Mouse (Mus musculus): ENCODE results near the gene Cadm1. TPM values are rescaled to one million over a fixed set of nuclear protein-coding genes. Genes with fewer than 3 reads are reported as not detected.

Cadm1 gene
- total and polyA plus RNA-seq, 3 experiments, result 0.14 to 0.31 TPM; not detected in 1

DNA sequence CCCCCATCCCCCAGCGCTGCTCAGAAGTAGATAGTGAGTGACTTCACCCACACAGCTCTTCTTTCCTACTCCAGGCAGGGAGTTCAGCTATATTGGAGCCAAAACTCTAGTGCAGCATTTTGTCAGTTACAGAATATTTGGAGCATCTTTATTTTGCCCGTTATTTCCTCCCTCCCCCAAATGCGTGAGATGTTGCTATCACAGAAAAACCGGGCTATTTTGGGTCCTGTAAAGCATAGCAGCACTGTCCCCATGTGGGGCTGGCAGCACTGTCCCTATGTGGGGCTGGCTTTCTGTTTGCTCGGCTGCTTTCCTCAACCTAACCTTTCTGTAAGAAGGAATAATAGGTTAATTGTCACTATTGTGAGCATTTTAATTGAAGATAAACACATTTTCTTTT, 122.2 kb downstream of the Cadm1 start:
- H3K27ac ChIP-seq (ENCODE audit: control insufficient read depth, low read depth, low read length), result no peak overlapping the region
- no peaks in the 10 kb centered on the region for H3K27me3 ChIP-seq (ENCODE audit: control insufficient read depth in 1 of 2, insufficient read depth in 2 of 2, low read length in 2 of 2)
- TF ChIP-seq ZC3H11A (IDR thresholded peaks at IDR 0.05; ENCODE audit: low read depth, low read length) (no peak), POLR2AphosphoS2 (IDR thresholded peaks at IDR 0.05; ENCODE audit: low read length) (no peak), JUND (IDR thresholded peaks at IDR 0.05; ENCODE audit: low read depth, low read length) (no peak), ETS1 (IDR thresholded peaks at IDR 0.05; ENCODE audit: low read depth, low read length) (no peak), CHD2 (IDR thresholded peaks at IDR 0.05; ENCODE audit: low read length) (no peak), MYB (IDR thresholded peaks at IDR 0.05; ENCODE audit: low read depth, low read length) (no peak), MAX (IDR thresholded peaks at IDR 0.05; ENCODE audit: low read length) (no peak)
- H3K79me2 ChIP-seq (ENCODE audit: control insufficient read depth, insufficient read depth, low read length, poor library complexity), result no peaks in the 10 kb centered on the region
- no peak overlapping the region for H3K9ac ChIP-seq (ENCODE audit: control insufficient read depth, low read depth, low read length, poor library complexity, severe bottlenecking)
- no peak overlapping the region for H3K4me3 ChIP-seq (ENCODE audit: control insufficient read depth in 1 of 2, insufficient read depth in 1 of 2, low read depth in 2 of 2, low read length in 2 of 2)
- no peaks in the 10 kb centered on the region for H3K4me1 ChIP-seq (ENCODE audit: control insufficient read depth in 1 of 2, insufficient read depth in 2 of 2, low read length in 2 of 2)
- no peaks in the 10 kb centered on the region for H3K36me3 ChIP-seq (ENCODE audit: control insufficient read depth in 1 of 2, insufficient read depth in 2 of 2, low read length in 2 of 2)
- no peak for DNase-seq (ENCODE audit: low read depth, low spot score)
- no peaks in the 10 kb centered on the region for H3K9me3 ChIP-seq (replicated peaks; ENCODE audit: insufficient read depth, low read length)

- Histone ChIP-seq H3K36me3 (ENCODE audit: control insufficient read depth in 1 of 2, insufficient read depth in 2 of 2, low read length in 2 of 2) (no peaks in the 10 kb centered on the region), H3K27me3 (ENCODE audit: control insufficient read depth in 1 of 2, insufficient read depth in 2 of 2, low read length in 2 of 2) (no peaks in the 10 kb centered on the region), H3K79me2 (ENCODE audit: control insufficient read depth, insufficient read depth, low read length, poor library complexity) (no peaks in the 10 kb centered on the region), H3K4me3 (ENCODE audit: control insufficient read depth in 1 of 2, insufficient read depth in 1 of 2, low read depth in 2 of 2, low read length in 2 of 2) (no peak overlapping the region), H3K27ac (ENCODE audit: control insufficient read depth, low read depth, low read length) (no peak overlapping the region), H3K9ac (ENCODE audit: control insufficient read depth, low read depth, low read length, poor library complexity, severe bottlenecking) (no peak overlapping the region), H3K9me3 (replicated peaks; ENCODE audit: insufficient read depth, low read length) (no peaks in the 10 kb centered on the region), H3K4me1 (ENCODE audit: control insufficient read depth in 1 of 2, insufficient read depth in 2 of 2, low read length in 2 of 2) (no peaks in the 10 kb centered on the region)
- no peak for DNase-seq (ENCODE audit: low read depth, low spot score)
- TF ChIP-seq POLR2AphosphoS5 (IDR thresholded peaks at IDR 0.05; ENCODE audit: borderline replicate concordance, low read depth, low read length), result no peak
- TF ChIP-seq GATA1 (IDR thresholded peaks at IDR 0.05; ENCODE audit: low read depth, low read length), result no peak
- no peak for TF ChIP-seq MAFK (IDR thresholded peaks at IDR 0.05; ENCODE audit: borderline replicate concordance, low read depth, low read length)
- TF ChIP-seq UBTF (IDR thresholded peaks at IDR 0.05; ENCODE audit: borderline replicate concordance, insufficient read depth, low read depth, low read length), result no peak
- TF ChIP-seq TBP (IDR thresholded peaks at IDR 0.05; ENCODE audit: low read depth, low read length), result no peak
- TF ChIP-seq EP300 (IDR thresholded peaks at IDR 0.05; ENCODE audit: low read depth in 1 of 2, low read length in 2 of 2), result no peak
- TF ChIP-seq RCOR1 (IDR thresholded peaks at IDR 0.05; ENCODE audit: low read depth, low read length), result no peak
- no peak for TF ChIP-seq KAT2A (conservative IDR thresholded peaks at IDR 0.05; ENCODE audit: low read depth, low read length)
- TF ChIP-seq JUND (IDR thresholded peaks at IDR 0.05; ENCODE audit: low read depth, low read length), result no peak
These were observed 123.0 kb downstream of the Cadm1 start for GRCm38 (mm10) chr9:47652936-47653335.
